Mouse (Mus musculus): ENCODE data around the gene Nkiras2. TPM values are rescaled to one million over a fixed set of nuclear protein-coding genes. Genes with fewer than 3 reads are reported as not detected.
A peak's percentile ranks its signal among the peaks of the same experiment; 100 is the strongest.

Nkiras2 gene
- polyA plus RNA-seq, 1 experiment: 39.5 TPM

- peak overlapping the region; percentile 83 for H3K27ac ChIP-seq (ENCODE audit: insufficient read depth, low read length)
- H3K27me3 ChIP-seq (ENCODE audit: control insufficient read depth, insufficient read depth, low read length): no peaks in the 10 kb centered on the region
- no peak for DNase-seq (ENCODE audit: low read depth in 1 of 2, low spot score in 2 of 2)
- TF ChIP-seq CTCF (IDR thresholded peaks at IDR 0.05; ENCODE audit: extremely low read depth, insufficient read depth, insufficient read length, insufficient replicate concordance) (no peak), POLR2A (IDR thresholded peaks at IDR 0.05; ENCODE audit: low read depth, low read length) (no peak)
- H3K4me3 ChIP-seq (ENCODE audit: extremely low read depth, insufficient read depth, insufficient read length): no peak overlapping the region; the same call in 1 of the 2 replicates
- H3K36me3 ChIP-seq (ENCODE audit: control insufficient read depth, insufficient read depth, low read length): peaks cover 49% of the 10 kb centered on the region
- 8% methylated on average over 2 of the region's 2 CpGs for WGBS
- peaks cover 63% of the 10 kb centered on the region; the same call in 1 of the 2 replicates for H3K4me1 ChIP-seq (ENCODE audit: control insufficient read depth, insufficient read depth, insufficient read length)
Measured at GRCm38 (mm10) chr11:100582836-100583235, 36.2 kb upstream of the Nkiras2 start.

- peak overlapping the region; percentile 44; the same call in 1 of the 2 replicates for H3K4me3 ChIP-seq (ENCODE audit: extremely low read depth, insufficient read depth, insufficient read length)
- peaks cover 44% of the 10 kb centered on the region for H3K36me3 ChIP-seq (ENCODE audit: control insufficient read depth, insufficient read depth, low read length)
- H3K4me1 ChIP-seq (ENCODE audit: control insufficient read depth, insufficient read depth, insufficient read length): peaks cover 53% of the 10 kb centered on the region; the same call in 1 of the 2 replicates
- no peak for DNase-seq (ENCODE audit: low read depth in 1 of 2, low spot score in 2 of 2)
- H3K27ac ChIP-seq (ENCODE audit: insufficient read depth, low read length): peak overlapping the region; percentile 83
- no peak for TF ChIP-seq CTCF (IDR thresholded peaks at IDR 0.05; ENCODE audit: extremely low read depth, insufficient read depth, insufficient read length, insufficient replicate concordance)
- no peaks in the 10 kb centered on the region for H3K27me3 ChIP-seq (ENCODE audit: control insufficient read depth, insufficient read depth, low read length)
- 36% methylated on average over 7 of the region's 7 CpGs for WGBS
Measured at GRCm38 (mm10) chr11:100584561-100584961, 34.5 kb upstream of the Nkiras2 start.

GRCm38 (mm10) chr11:100585148-100585547 lies 33.9 kb upstream of the Nkiras2 start:
- Histone ChIP-seq H3K27me3 (ENCODE audit: control insufficient read depth, insufficient read depth, low read length) (no peaks in the 10 kb centered on the region), H3K4me3 (ENCODE audit: extremely low read depth, insufficient read depth, insufficient read length) (no peak overlapping the region), H3K27ac (ENCODE audit: insufficient read depth, low read length) (peak overlapping the region; percentile 83), H3K4me1 (ENCODE audit: control insufficient read depth, insufficient read depth, insufficient read length) (peaks cover 51% of the 10 kb centered on the region; the same call in 1 of the 2 replicates), H3K36me3 (ENCODE audit: control insufficient read depth, insufficient read depth, low read length) (peaks cover 46% of the 10 kb centered on the region)
- DNase-seq (ENCODE audit: low read depth in 1 of 2, low spot score in 2 of 2): no peak
- TF ChIP-seq CTCF (IDR thresholded peaks at IDR 0.05; ENCODE audit: extremely low read depth, insufficient read depth, insufficient read length, insufficient replicate concordance) (no peak), POLR2A (IDR thresholded peaks at IDR 0.05; ENCODE audit: low read depth, low read length) (no peak)
- 79% methylated on average over 3 of the region's 3 CpGs for WGBS

- 50% methylated on average over 2 of the region's 2 CpGs for WGBS
- Histone ChIP-seq H3K27ac (ENCODE audit: insufficient read depth, low read length) (peak overlapping the region; percentile 66), H3K4me3 (ENCODE audit: extremely low read depth, insufficient read depth, insufficient read length) (no peak overlapping the region)
Measured at GRCm38 (mm10) chr11:100588462-100588861, 30.6 kb upstream of the Nkiras2 start.

GRCm38 (mm10) chr11:100592346-100593046 lies 26.5 kb upstream of the Nkiras2 start:
- DNase-seq (ENCODE audit: low read depth in 1 of 2, low spot score in 2 of 2): no peak
- no peak overlapping the region for H3K4me3 ChIP-seq (ENCODE audit: extremely low read depth, insufficient read depth, insufficient read length)
- peaks cover 9% of the 10 kb centered on the region for H3K4me1 ChIP-seq (ENCODE audit: control insufficient read depth, insufficient read depth, insufficient read length)
- H3K27me3 ChIP-seq (ENCODE audit: control insufficient read depth, insufficient read depth, low read length): no peaks in the 10 kb centered on the region
- no peak for TF ChIP-seq CTCF (IDR thresholded peaks at IDR 0.05; ENCODE audit: extremely low read depth, insufficient read depth, insufficient read length, insufficient replicate concordance)
- no peak for TF ChIP-seq POLR2A (IDR thresholded peaks at IDR 0.05; ENCODE audit: low read depth, low read length)
- 96% methylated on average over 11 of the region's 11 CpGs for WGBS
- H3K36me3 ChIP-seq (ENCODE audit: control insufficient read depth, insufficient read depth, low read length): peaks cover 48% of the 10 kb centered on the region
- H3K27ac ChIP-seq (ENCODE audit: insufficient read depth, low read length): no peak overlapping the region

More at GRCm38 (mm10) chr11:100588462-100588861, 30.6 kb upstream of the Nkiras2 start:
- Histone ChIP-seq H3K4me1 (ENCODE audit: control insufficient read depth, insufficient read depth, insufficient read length) (peaks cover 25% of the 10 kb centered on the region; the same call in 1 of the 2 replicates), H3K36me3 (ENCODE audit: control insufficient read depth, insufficient read depth, low read length) (peaks cover 40% of the 10 kb centered on the region), H3K27me3 (ENCODE audit: control insufficient read depth, insufficient read depth, low read length) (no peaks in the 10 kb centered on the region)
- TF ChIP-seq POLR2A (IDR thresholded peaks at IDR 0.05; ENCODE audit: low read depth, low read length) (no peak), CTCF (IDR thresholded peaks at IDR 0.05; ENCODE audit: extremely low read depth, insufficient read depth, insufficient read length, insufficient replicate concordance) (no peak)
- no peak for DNase-seq (ENCODE audit: low read depth in 1 of 2, low spot score in 2 of 2)

GRCm38 (mm10) chr11:100594608-100595007 lies 24.4 kb upstream of the Nkiras2 start:
- Histone ChIP-seq H3K27me3 (ENCODE audit: control insufficient read depth, insufficient read depth, low read length) (no peaks in the 10 kb centered on the region), H3K4me3 (ENCODE audit: extremely low read depth, insufficient read depth, insufficient read length) (no peak overlapping the region), H3K4me1 (ENCODE audit: control insufficient read depth, insufficient read depth, insufficient read length) (peaks cover 15% of the 10 kb centered on the region), H3K36me3 (ENCODE audit: control insufficient read depth, insufficient read depth, low read length) (peaks cover 41% of the 10 kb centered on the region), H3K27ac (ENCODE audit: insufficient read depth, low read length) (no peak overlapping the region)
- no peak for DNase-seq (ENCODE audit: low read depth in 1 of 2, low spot score in 2 of 2)
- no peak for TF ChIP-seq CTCF (IDR thresholded peaks at IDR 0.05; ENCODE audit: extremely low read depth, insufficient read depth, insufficient read length, insufficient replicate concordance)
- no peak for TF ChIP-seq POLR2A (IDR thresholded peaks at IDR 0.05; ENCODE audit: low read depth, low read length)
- WGBS: 93% methylated on average over 7 of the region's 7 CpGs

- 94% methylated on average over 4 of the region's 4 CpGs for WGBS
- Histone ChIP-seq H3K27me3 (ENCODE audit: control insufficient read depth, insufficient read depth, low read length) (no peaks in the 10 kb centered on the region), H3K36me3 (ENCODE audit: control insufficient read depth, insufficient read depth, low read length) (peaks cover 39% of the 10 kb centered on the region), H3K27ac (ENCODE audit: insufficient read depth, low read length) (no peak overlapping the region), H3K4me3 (ENCODE audit: extremely low read depth, insufficient read depth, insufficient read length) (no peak overlapping the region), H3K4me1 (ENCODE audit: control insufficient read depth, insufficient read depth, insufficient read length) (peaks cover 15% of the 10 kb centered on the region)
- DNase-seq (ENCODE audit: low read depth in 1 of 2, low spot score in 2 of 2): no peak
- TF ChIP-seq CTCF (IDR thresholded peaks at IDR 0.05; ENCODE audit: extremely low read depth, insufficient read depth, insufficient read length, insufficient replicate concordance) (no peak), POLR2A (IDR thresholded peaks at IDR 0.05; ENCODE audit: low read depth, low read length) (no peak)
Measured at GRCm38 (mm10) chr11:100595533-100595932, 23.5 kb upstream of the Nkiras2 start.

Measured in spleen, adult 2 months (tissue).